Mouse (Mus musculus) G1E (cell line): ENCODE results near the gene Cacfd1. TPM values are rescaled to one million over a fixed set of nuclear protein-coding genes. Genes with fewer than 3 reads are reported as not detected.

ENCODE experiments used
- ATAC-seq: 2 replicates; pipeline ENCODE4 v1.8.0; 2016; ENCODE audit warnings: mild to moderate bottlenecking; ENCODE audit not compliant: insufficient number of reproducible peaks, poor library complexity, low FRiP score, severe bottlenecking; ENCODE audit errors: extremely low read depth
- DNase-seq: peaks from one replicate; pipeline ENCODE4 v3.0.0; 2012; ENCODE audit warnings: low spot score
- H3K27me3 ChIP-seq: 2 replicates; pipeline ENCODE4 v1.6.1; 2012; ENCODE audit warnings: mild to moderate bottlenecking, low read length, inconsistent platforms; ENCODE audit not compliant: insufficient read depth
- H3K36me3 ChIP-seq: replicated peaks from 2 replicates; pipeline ENCODE3; 2012; ENCODE audit warnings: mild to moderate bottlenecking, inconsistent platforms
- H3K4me1 ChIP-seq: 2 replicates; pipeline ENCODE4 v1.6.1; 2012; ENCODE audit warnings: low read depth, low read length, inconsistent platforms, mixed read lengths; ENCODE audit not compliant: insufficient read depth
- H3K4me3 ChIP-seq: 2 replicates; pipeline ENCODE4 v1.5.1; 2012; ENCODE audit warnings: low read depth, mild to moderate bottlenecking, inconsistent platforms, low read length, moderate library complexity, mixed read lengths
- H3K9me3 ChIP-seq: replicated peaks from 2 replicates; pipeline ENCODE4 v1.6.1; 2012; ENCODE audit warnings: inconsistent platforms
- CTCF ChIP-seq: IDR thresholded peaks from 2 replicates; pipeline ENCODE4 v1.5.1; 2012; ENCODE audit warnings: low read depth, low read length, inconsistent platforms, mixed read lengths
- GATA1 ChIP-seq: IDR thresholded peaks from 2 replicates; pipeline ENCODE4 v1.6.1; 2012; ENCODE audit warnings: borderline replicate concordance, low read length, inconsistent platforms, mixed read lengths
- GATA2 ChIP-seq: IDR thresholded peaks from 2 replicates; pipeline ENCODE4 v1.6.1; 2012; ENCODE audit warnings: low read depth, low read length, inconsistent platforms, borderline replicate concordance
- POLR2AphosphoS5 ChIP-seq: IDR thresholded peaks from 2 replicates; pipeline ENCODE4 v1.6.1; 2012; ENCODE audit warnings: low read depth, low read length, inconsistent platforms; ENCODE audit not compliant: insufficient replicate concordance
- TAL1 ChIP-seq: conservative IDR thresholded peaks from 2 replicates; pipeline ENCODE4 v1.6.1; 2012; ENCODE audit warnings: low read depth, low read length, inconsistent platforms, mixed read lengths
- polyA plus RNA-seq: library from polyadenylated mRNA; stranded (reverse); fragments of >175 nt; gene quantifications from 2 replicates; pipeline ENCODE4 v1.2.3, GENCODE M21; 2012
- total RNA-seq, 2 experiments: library from RNA; stranded (forward) in 1 of 2; stranded (reverse) in 1 of 2; fragments of 200-1000 nt in 1 of 2; fragments of >200 nt in 1 of 2; fragmentation: Nextera tagmentation in 1 of 2; gene quantifications; 2 replicates each; pipeline ENCODE4 v1.2.3; 2014 to 2017

Gene Cacfd1
- total and polyA plus RNA-seq, 3 experiments: 7.4 to 20.8 (median 15.8) TPM

DNA sequence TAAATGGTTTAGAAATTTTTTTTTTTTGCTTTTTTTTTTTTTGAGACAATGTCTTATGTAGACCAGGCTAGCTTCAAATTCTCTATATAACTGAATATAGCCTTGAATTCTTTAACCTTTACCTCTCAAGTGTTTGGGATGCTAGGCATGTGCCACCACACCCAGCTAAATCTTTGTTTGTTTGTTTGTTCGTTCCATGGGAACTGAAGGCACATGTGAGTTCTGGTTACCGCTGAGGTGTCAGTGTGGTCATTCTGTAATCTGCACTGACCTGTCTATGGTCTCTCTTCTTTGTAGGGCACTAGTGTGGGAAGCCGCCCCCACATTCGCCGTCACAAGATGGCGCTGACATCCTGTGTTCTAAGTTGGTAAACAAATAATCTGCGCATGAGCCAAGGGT is 11.7 kb upstream of the Cacfd1 start:
- ATAC-seq (no peak), DNase-seq (no peak)
- H3K36me3 ChIP-seq: no peaks in the 10 kb centered on the region

DNA sequence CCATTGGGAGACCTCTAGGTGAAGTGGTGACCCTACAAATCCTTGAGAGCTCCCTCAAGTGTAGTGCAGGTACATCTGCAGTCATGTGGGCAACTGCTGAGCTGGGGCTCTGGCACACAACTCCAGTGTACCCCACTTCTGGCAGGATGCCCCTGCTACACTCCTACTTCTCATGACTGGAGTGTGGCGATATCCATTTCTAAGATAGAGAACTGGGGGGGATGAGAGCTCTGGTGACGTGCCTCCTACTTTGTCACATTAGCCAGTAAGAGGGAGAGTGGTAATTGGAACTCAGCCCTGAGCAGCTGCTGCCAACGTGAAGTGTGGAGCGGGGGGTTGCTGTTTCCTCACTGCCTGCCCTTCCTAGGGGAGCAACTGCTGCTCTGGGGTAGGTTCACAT is 3.5 kb upstream of the Cacfd1 start:
- H3K27me3 ChIP-seq: peaks cover 31% of the 10 kb centered on the region
- ATAC-seq: no peak
- H3K9me3 ChIP-seq: no peaks in the 10 kb centered on the region
- H3K4me3 ChIP-seq: no peak overlapping the region
- H3K36me3 ChIP-seq: peaks cover under 1% of the 10 kb centered on the region
- H3K4me1 ChIP-seq: peaks cover 24% of the 10 kb centered on the region
- DNase-seq: no peak
- TF ChIP-seq GATA2 (no peak), POLR2AphosphoS5 (no peak), GATA1 (no peak), TAL1 (no peak), CTCF (no peak)

More for the DNA sequence above, 11.7 kb upstream of the Cacfd1 start:
- Histone ChIP-seq H3K9me3 (no peaks in the 10 kb centered on the region), H3K4me1 (peaks cover 13% of the 10 kb centered on the region), H3K4me3 (no peak overlapping the region), H3K27me3 (peaks cover 21% of the 10 kb centered on the region)
- TF ChIP-seq POLR2AphosphoS5 (no peak), CTCF (no peak), TAL1 (no peak), GATA2 (no peak)

DNA sequence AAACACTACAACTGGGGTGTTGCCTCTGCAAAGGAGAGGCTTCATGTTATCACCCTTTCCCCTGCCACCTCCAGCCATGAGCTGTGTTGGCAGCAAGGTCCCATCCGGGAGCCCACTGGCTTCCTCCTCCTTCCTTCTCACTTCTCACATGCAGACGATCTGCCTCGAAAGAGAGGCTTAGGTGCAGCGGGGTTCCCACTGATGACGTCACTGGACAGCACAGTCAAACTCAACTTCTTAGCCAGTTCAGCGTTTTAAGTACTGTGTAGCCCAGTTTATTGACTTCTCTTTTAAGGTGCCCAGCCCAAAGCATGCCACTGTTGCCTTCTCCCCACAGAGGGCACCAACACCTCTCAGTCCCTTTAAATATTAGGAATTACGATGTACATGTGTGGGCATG is 2.0 kb upstream of the Cacfd1 start:
- TF ChIP-seq POLR2AphosphoS5 (no peak), GATA2 (no peak), TAL1 (no peak), CTCF (no peak), GATA1 (no peak)
- Histone ChIP-seq H3K4me1 (peaks cover 33% of the 10 kb centered on the region), H3K4me3 (no peak overlapping the region), H3K9me3 (no peaks in the 10 kb centered on the region), H3K27me3 (peaks cover 31% of the 10 kb centered on the region), H3K36me3 (peaks cover 11% of the 10 kb centered on the region)
- ATAC-seq: no peak
- no peak for DNase-seq

DNA sequence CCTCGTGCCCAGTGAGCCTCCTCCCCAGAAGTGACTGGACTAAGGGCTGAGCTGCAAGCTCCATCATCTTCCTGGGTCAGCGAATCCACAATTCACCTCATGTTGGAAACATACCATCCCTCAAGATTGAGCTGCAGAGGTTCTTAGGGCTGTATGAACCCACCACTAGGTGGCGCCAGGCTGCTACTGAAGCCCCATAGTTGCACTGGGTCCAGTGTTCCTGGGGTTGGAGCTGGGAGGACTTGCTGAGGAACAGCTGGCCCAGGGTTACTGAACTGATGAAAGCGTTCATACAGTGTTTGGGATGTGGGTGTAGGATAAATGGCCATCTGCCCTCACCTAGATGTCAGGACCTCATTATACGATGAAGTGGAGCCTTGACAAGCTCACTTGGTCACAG is 8.1 kb downstream of the Cacfd1 start:
- TF ChIP-seq GATA1: no peak
- TF ChIP-seq CTCF: peak; percentile 92
- no peak for TF ChIP-seq TAL1
- no peak for TF ChIP-seq POLR2AphosphoS5
- no peaks in the 10 kb centered on the region for H3K27me3 ChIP-seq
- peaks cover 3% of the 10 kb centered on the region; the same call in 1 of the 2 replicates for H3K4me1 ChIP-seq
- no peak overlapping the region for H3K4me3 ChIP-seq
- peaks cover 67% of the 10 kb centered on the region for H3K36me3 ChIP-seq
- DNase-seq: peak; percentile 40
- ATAC-seq: no peak
- no peaks in the 10 kb centered on the region for H3K9me3 ChIP-seq

DNA sequence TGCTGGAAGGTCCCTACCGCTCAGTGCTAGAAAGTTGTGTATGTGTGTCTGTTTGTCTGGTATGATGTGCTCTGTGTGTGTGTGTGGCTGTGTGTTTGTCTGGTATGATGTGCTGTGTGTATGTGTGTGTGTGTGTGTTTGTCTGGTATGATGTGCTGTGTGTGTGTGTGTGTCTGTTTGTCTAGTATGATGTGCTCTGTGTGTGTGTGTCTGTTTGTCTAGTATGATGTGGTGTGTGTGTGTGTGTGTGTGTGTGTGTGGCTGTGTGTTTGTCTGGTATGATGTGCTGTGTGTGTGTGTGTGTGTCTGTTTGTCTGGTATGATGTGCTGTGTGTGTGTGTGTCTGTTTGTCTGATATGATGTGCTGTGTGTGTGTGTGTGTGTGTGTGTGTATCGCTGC is 9.8 kb downstream of the Cacfd1 start:
- peaks cover 12% of the 10 kb centered on the region for H3K27me3 ChIP-seq
- ATAC-seq (no peak), DNase-seq (no peak)
- peaks cover 54% of the 10 kb centered on the region for H3K36me3 ChIP-seq
- no peak overlapping the region for H3K4me3 ChIP-seq
- no peaks in the 10 kb centered on the region for H3K9me3 ChIP-seq
- no peak for TF ChIP-seq POLR2AphosphoS5
- no peaks in the 10 kb centered on the region; the same call in 1 of the 2 replicates for H3K4me1 ChIP-seq

DNA sequence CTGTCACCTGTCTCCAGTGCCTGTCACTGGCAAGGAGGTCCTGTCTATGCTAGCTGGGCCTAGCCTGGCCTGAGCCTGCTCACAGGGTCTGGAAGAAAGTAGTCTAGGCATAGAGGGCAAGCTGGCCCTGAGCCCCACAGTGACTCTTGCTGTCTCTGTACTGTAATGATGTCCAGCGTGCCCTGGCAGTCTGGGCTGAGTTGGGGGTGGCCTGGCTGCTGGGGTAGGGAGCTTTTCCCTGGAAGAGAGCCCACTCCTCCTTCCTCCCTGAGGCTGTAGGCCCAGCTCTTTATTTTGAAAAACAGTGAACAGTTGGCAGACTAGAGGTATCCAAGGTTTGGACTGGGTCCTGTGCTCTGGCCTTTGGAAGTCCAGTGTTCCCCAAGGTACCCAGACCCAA is 11.4 kb downstream of the Cacfd1 start:
- no peak for ATAC-seq
- TF ChIP-seq GATA1 (no peak), TAL1 (no peak), CTCF (no peak), GATA2 (no peak), POLR2AphosphoS5 (no peak)
- Histone ChIP-seq H3K36me3 (peaks cover 38% of the 10 kb centered on the region), H3K4me3 (no peak overlapping the region), H3K9me3 (no peaks in the 10 kb centered on the region), H3K4me1 (no peaks in the 10 kb centered on the region; the same call in 1 of the 2 replicates), H3K27me3 (peaks cover 25% of the 10 kb centered on the region)
- DNase-seq: no peak

DNA sequence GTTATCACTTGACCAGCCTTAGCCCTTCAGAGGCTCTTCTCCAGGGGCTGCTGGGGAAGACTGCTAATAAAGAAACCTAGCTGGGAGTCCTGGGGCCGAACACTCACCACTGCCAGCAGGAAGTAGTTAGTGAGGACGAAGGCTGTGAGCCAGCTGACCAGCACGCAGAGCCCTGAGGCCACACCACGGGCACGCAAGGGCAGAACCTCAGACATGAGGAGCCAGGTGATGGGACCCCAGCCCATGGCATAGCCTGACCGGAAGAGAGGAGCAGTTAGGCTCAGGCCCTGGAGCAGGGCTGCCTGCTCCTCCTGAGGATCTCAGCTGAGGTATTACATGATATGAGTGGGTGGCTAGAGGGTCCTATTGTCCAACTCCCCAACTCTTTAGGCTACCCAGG is 12.9 kb downstream of the Cacfd1 start:
- DNase-seq (no peak), ATAC-seq (no peak)
- Histone ChIP-seq H3K36me3 (peaks cover 24% of the 10 kb centered on the region), H3K4me3 (no peak overlapping the region), H3K27me3 (peaks cover 34% of the 10 kb centered on the region), H3K4me1 (peaks cover 4% of the 10 kb centered on the region; the same call in 1 of the 2 replicates), H3K9me3 (no peaks in the 10 kb centered on the region)
- TF ChIP-seq GATA1: no peak
- no peak for TF ChIP-seq CTCF
- TF ChIP-seq TAL1: no peak
- TF ChIP-seq POLR2AphosphoS5: no peak
- no peak for TF ChIP-seq GATA2
